Mouse (Mus musculus) heart, adult 2 months (tissue): ENCODE results near the gene Tm9sf3.

Source experiments
- CTCF ChIP-seq: fragments of 200-600 bp; IDR thresholded peaks from 2 replicates; pipeline ENCODE4 v1.8.1; 2022; ENCODE audit warnings: antibody characterized with exemption, mild to moderate bottlenecking, moderate library complexity
- EP300 ChIP-seq: fragments of 200-500 bp; IDR thresholded peaks from 2 replicates; pipeline ENCODE4 v1.6.1; 2011; ENCODE audit warnings: low read depth, low read length, control low read depth; ENCODE audit not compliant: insufficient read depth
- POLR2A ChIP-seq: fragments of 200-500 bp; IDR thresholded peaks from 2 replicates; pipeline ENCODE4 v1.6.1; 2011; ENCODE audit warnings: mild to moderate bottlenecking, low read depth, low read length, control low read depth; ENCODE audit not compliant: insufficient read depth

- no peak for TF ChIP-seq CTCF
- TF ChIP-seq EP300: no peak
- TF ChIP-seq POLR2A: no peak
Observed at GRCm38 (mm10) chr19:41193379-41193778, 70.4 kb downstream of the Tm9sf3 start.
